Mouse (Mus musculus) liver, embryonic 14.5 days (tissue): Measurements from ENCODE around the gene Pgm2l1. TPM values are rescaled to one million over a fixed set of nuclear protein-coding genes. Genes with fewer than 3 reads are reported as not detected.

Experiments used
- ATAC-seq: fragments of 200-750 bp; cut with Nextera tagmentation; 2 replicates; pipeline ENCODE4 v1.8.0; 2017; ENCODE audit warnings: moderate number of reproducible peaks, mild to moderate bottlenecking, moderate library complexity; ENCODE audit not compliant: insufficient read depth
- DNase-seq, 3 experiments: peaks; one replicate each; pipeline ENCODE4 v3.0.0-alpha.2; 2012 to 2013; ENCODE audit warnings: low read depth in 3 of 3, low spot score in 3 of 3
- H3K27ac ChIP-seq: fragments of 300-500 bp; sonication (generic); 2 replicates; pipeline ENCODE4 v1.5.1; 2014; ENCODE audit warnings: moderate library complexity, mild to moderate bottlenecking, control low read depth, inconsistent platforms
- H3K27me3 ChIP-seq: fragments of 300-500 bp; sonication (generic); 2 replicates; pipeline ENCODE4 v1.6.1; 2014; ENCODE audit warnings: mild to moderate bottlenecking, low read length, moderate library complexity; ENCODE audit not compliant: control insufficient read depth, insufficient read depth
- H3K36me3 ChIP-seq: fragments of 300-500 bp; sonication (generic); replicated peaks from 2 replicates; pipeline ENCODE4 v1.6.1; 2014; ENCODE audit warnings: low read depth; ENCODE audit not compliant: control insufficient read depth, insufficient read depth
- H3K4me1 ChIP-seq, 2 experiments: fragments of 200-500 bp in 1 of 2; fragments of 300-500 bp in 1 of 2; sonication (generic) in 1 of 2; replicated peaks; 2 replicates each; pipeline ENCODE4 v1.6.1; 2012 to 2014; ENCODE audit warnings: antibody characterized with exemption in 1 of 2, inconsistent platforms in 1 of 2, low read length in 1 of 2; ENCODE audit not compliant: control insufficient read depth in 2 of 2, insufficient read depth in 2 of 2
- H3K4me2 ChIP-seq: fragments of 300-500 bp; sonication (generic); 2 replicates; pipeline ENCODE4 v1.6.1; 2014; ENCODE audit warnings: low read depth, mild to moderate bottlenecking, control low read depth, moderate library complexity
- H3K4me3 ChIP-seq, 2 experiments: fragments of 200-500 bp in 1 of 2; fragments of 300-500 bp in 1 of 2; sonication (generic) in 1 of 2; 2 replicates each; pipeline ENCODE4 v1.5.1; 2012 to 2014; ENCODE audit warnings: low read depth in 2 of 2, low read length in 2 of 2, mild to moderate bottlenecking in 2 of 2, control low read depth in 1 of 2, inconsistent platforms in 1 of 2, moderate library complexity in 1 of 2; ENCODE audit not compliant: insufficient read depth in 1 of 2
- H3K9ac ChIP-seq: fragments of 300-500 bp; sonication (generic); replicated peaks from 2 replicates; pipeline ENCODE4 v1.6.1; 2014; ENCODE audit warnings: mild to moderate bottlenecking, control low read depth, moderate library complexity
- H3K9me3 ChIP-seq: fragments of 300-500 bp; sonication (generic); 2 replicates; pipeline ENCODE4 v1.6.1; 2016; ENCODE audit warnings: low read length, mixed read lengths; ENCODE audit not compliant: control insufficient read depth
- CTCF ChIP-seq: IDR thresholded peaks from 2 replicates; pipeline ENCODE4 v1.5.1; 2016; ENCODE audit warnings: antibody characterized with exemption, low read depth, control low read depth
- EP300 ChIP-seq: IDR thresholded peaks from 2 replicates; pipeline ENCODE4 v1.6.1; 2016; ENCODE audit warnings: antibody characterized with exemption, low read depth
- WGBS: fragments of 180-500 bp; shearing (Covaris S2); extraction: QIAGEN DNeasy Blood & Tissue Kit; methylation state at CpG from one replicate; pipeline ENCODE4 v1.1.7; 2014; ENCODE audit not compliant: insufficient replicate concordance; 5-methylcytosine and 5-hydroxymethylcytosine counted together
- polyA plus RNA-seq, 2 experiments: library from polyadenylated mRNA; depleted of rRNA in 1 of 2; stranded (reverse) in 1 of 2; unstranded in 1 of 2; fragments of >200 nt; fragmentation: Nextera tagmentation in 1 of 2; extraction: Ambion mirVana in 1 of 2; gene quantifications; 2 replicates each; pipeline versions ENCODE4 v1.2.1 to v1.2.3; 2012 to 2014

Gene Pgm2l1
- polyA plus RNA-seq, 2 experiments, result 1.3 to 2.4 TPM

DNA sequence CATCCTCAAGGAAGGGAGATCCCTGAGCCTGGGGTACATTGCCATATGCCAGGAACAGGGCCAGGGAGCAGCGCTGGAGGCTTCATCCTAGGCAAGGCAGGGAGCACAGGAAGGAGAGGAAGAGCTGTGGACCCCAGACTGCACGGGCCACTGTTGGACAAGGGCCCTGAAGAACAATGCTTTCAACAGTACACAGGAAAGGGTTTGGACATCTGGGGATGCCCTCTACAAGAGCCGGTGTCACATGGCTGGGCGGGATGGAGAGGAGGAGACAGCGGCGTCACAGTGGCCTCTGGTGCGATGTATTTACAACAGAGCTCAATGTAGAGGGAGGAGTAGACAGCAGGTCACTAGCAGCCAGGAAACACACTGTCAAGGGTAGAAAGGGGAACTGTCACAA is 100.3 kb downstream of the Pgm2l1 start:
- no peak overlapping the region for H3K9ac ChIP-seq
- WGBS, result 71% methylated on average over 7 of the region's 7 CpGs

More for the DNA sequence above, 100.3 kb downstream of the Pgm2l1 start:
- no peaks in the 10 kb centered on the region for H3K9me3 ChIP-seq
- H3K27me3 ChIP-seq, result no peaks in the 10 kb centered on the region
- H3K4me2 ChIP-seq, result no peak overlapping the region
- DNase-seq, result no peak
- no peak overlapping the region for H3K27ac ChIP-seq
- no peak for TF ChIP-seq CTCF
- no peak for TF ChIP-seq EP300
- H3K4me1 ChIP-seq, result no peaks in the 10 kb centered on the region; a peak in 1 of 4 replicates
- no peaks in the 10 kb centered on the region; the same call in 1 of the 2 replicates for H3K36me3 ChIP-seq
- no peak for ATAC-seq
- no peak overlapping the region for H3K4me3 ChIP-seq

Other genes with a start within 250 kb of the Pgm2l1 start
- 1.5 and 2.2 TPM in 2 replicates for gene Rnf169, start 246.9 kb upstream of the Pgm2l1 start, polyA plus RNA-seq (2012; rRNA removed)
- gene Rnf169, start 246.9 kb upstream of the Pgm2l1 start, polyA plus RNA-seq (2014; fragmentation: Nextera tagmentation; extraction: Ambion mirVana), result 1.5 and 1.6 TPM in 2 replicates
- gene Chrdl2, start 221.2 kb upstream of the Pgm2l1 start, polyA plus RNA-seq (2012; rRNA removed), result 0.02 TPM in 2 replicates
- not detected in 2 replicates for gene Chrdl2, start 221.2 kb upstream of the Pgm2l1 start, polyA plus RNA-seq (2014; fragmentation: Nextera tagmentation; extraction: Ambion mirVana)
- gene Pold3, start 105.8 kb upstream of the Pgm2l1 start, polyA plus RNA-seq (2012; rRNA removed), result 19.2 and 31.9 TPM in 2 replicates
- gene Pold3, start 105.8 kb upstream of the Pgm2l1 start, polyA plus RNA-seq (2014; fragmentation: Nextera tagmentation; extraction: Ambion mirVana), result 50.8 and 51.1 TPM in 2 replicates
- gene Lipt2, start 68.1 kb upstream of the Pgm2l1 start, polyA plus RNA-seq (2012; rRNA removed), result 2.8 and 3.8 TPM in 2 replicates
- gene Lipt2, start 68.1 kb upstream of the Pgm2l1 start, polyA plus RNA-seq (2014; fragmentation: Nextera tagmentation; extraction: Ambion mirVana), result 5.3 and 5.6 TPM in 2 replicates
- gene Kcne3, start 50.9 kb upstream of the Pgm2l1 start, polyA plus RNA-seq (2012; rRNA removed), result 1.4 TPM in 2 replicates
- 0.88 and 1.2 TPM in 2 replicates for gene Kcne3, start 50.9 kb upstream of the Pgm2l1 start, polyA plus RNA-seq (2014; fragmentation: Nextera tagmentation; extraction: Ambion mirVana)
- 1.5 and 1.9 TPM in 2 replicates for gene P4ha3, start 58.1 kb downstream of the Pgm2l1 start, polyA plus RNA-seq (2012; rRNA removed)
- 0.83 and 0.99 TPM in 2 replicates for gene P4ha3, start 58.1 kb downstream of the Pgm2l1 start, polyA plus RNA-seq (2014; fragmentation: Nextera tagmentation; extraction: Ambion mirVana)
- 9.1 and 9.2 TPM in 2 replicates for gene C2cd3, start 144.8 kb downstream of the Pgm2l1 start, polyA plus RNA-seq (2012; rRNA removed)
- gene C2cd3, start 144.8 kb downstream of the Pgm2l1 start, polyA plus RNA-seq (2014; fragmentation: Nextera tagmentation; extraction: Ambion mirVana), result 10.2 and 12.2 TPM in 2 replicates
- 20.4 and 26.9 TPM in 2 replicates for gene Ppme1, start 144.9 kb downstream of the Pgm2l1 start, polyA plus RNA-seq (2012; rRNA removed)
- 18.9 and 21.4 TPM in 2 replicates for gene Ppme1, start 144.9 kb downstream of the Pgm2l1 start, polyA plus RNA-seq (2014; fragmentation: Nextera tagmentation; extraction: Ambion mirVana)
- gene Ucp3, start 245.6 kb downstream of the Pgm2l1 start, polyA plus RNA-seq (2012; rRNA removed), result 0.02 TPM in 1 of 2 replicates, not detected in the other
- not detected in 2 replicates for gene Ucp3, start 245.6 kb downstream of the Pgm2l1 start, polyA plus RNA-seq (2014; fragmentation: Nextera tagmentation; extraction: Ambion mirVana)